Comparison of ENCODE assay signal across 18 mouse cellular contexts in the genomic region with DNA sequence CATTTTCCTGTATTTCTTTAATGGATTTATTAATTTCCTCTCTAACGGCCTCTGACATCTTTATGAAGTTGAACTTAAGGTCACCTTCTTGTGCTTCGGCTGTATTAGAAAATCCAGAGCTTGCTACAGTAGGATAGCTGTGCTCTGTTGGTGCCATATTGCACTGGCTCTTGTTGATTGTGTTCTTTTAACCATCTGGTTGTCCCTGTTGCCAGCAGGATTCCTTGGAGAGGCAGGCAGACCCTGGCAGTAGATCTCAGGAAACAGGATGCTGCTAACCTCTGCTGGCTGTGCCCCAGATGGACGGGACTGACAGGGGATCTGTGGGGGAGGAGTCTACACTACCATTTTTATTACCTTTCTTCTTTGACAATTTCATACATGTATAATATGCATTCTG.
DNase-seq lines count a peak whose midpoint lies in the region; ATAC-seq lines count a peak whose summit lies in the region.
"Had no signal": no experiment of that assay in that cellular context is flagged by ENCODE, and none has a peak within 500 bp of the region (broad histone marks: within the 10 kb centered on the region; RNA-seq: fewer than 3 reads in every experiment).

No protein-coding gene starts in this region.

- 62% methylated on average over 3 of the region's 3 CpGs for WGBS in forebrain, embryonic 15.5 days
- 84% methylated on average over 3 of the region's 3 CpGs for WGBS in forebrain, embryonic 11.5 days
- WGBS in limb, embryonic 11.5 days: 29% methylated on average over 3 of the region's 3 CpGs
- 40% methylated on average over 3 of the region's 3 CpGs for WGBS in limb, embryonic 10.5 days
- WGBS in forebrain, embryonic 16.5 days: 67% methylated on average over 3 of the region's 3 CpGs
- WGBS in hindbrain, embryonic 14.5 days: 79% methylated on average over 3 of the region's 3 CpGs

- H3K4me1 ChIP-seq in forebrain, embryonic 15.5 days: no peaks in the 10 kb centered on the region
- H3K4me1 ChIP-seq in forebrain, embryonic 11.5 days (replicated peaks; ENCODE audit: control insufficient read depth, insufficient read depth, low read length): no peaks in the 10 kb centered on the region
- H3K4me1 ChIP-seq in limb, embryonic 11.5 days (ENCODE audit: control insufficient read depth, insufficient read depth, low read length): no peaks in the 10 kb centered on the region
- H3K4me1 ChIP-seq in limb, embryonic 10.5 days: peaks cover 5% of the 10 kb centered on the region
- H3K4me1 ChIP-seq in forebrain, embryonic 16.5 days (replicated peaks; ENCODE audit: control insufficient read depth, insufficient read depth, low read length): no peaks in the 10 kb centered on the region
- H3K4me1 ChIP-seq in hindbrain, embryonic 14.5 days (replicated peaks; ENCODE audit: control insufficient read depth, insufficient read depth, low read length): no peaks in the 10 kb centered on the region
- H3K4me1 ChIP-seq: heart, embryonic 13.5 days; hindbrain, embryonic 13.5 days; stomach, embryonic 15.5 days had no signal

- no peaks in the 10 kb centered on the region for H3K9me3 ChIP-seq in forebrain, embryonic 15.5 days
- H3K9me3 ChIP-seq in forebrain, embryonic 11.5 days (ENCODE audit: control insufficient read depth, low read length): no peaks in the 10 kb centered on the region
- H3K9me3 ChIP-seq in limb, embryonic 11.5 days (ENCODE audit: control insufficient read depth, low read length): no peaks in the 10 kb centered on the region
- no peaks in the 10 kb centered on the region for H3K9me3 ChIP-seq in limb, embryonic 10.5 days (replicated peaks)
- H3K9me3 ChIP-seq in forebrain, embryonic 16.5 days (ENCODE audit: control insufficient read depth, low read length): no peaks in the 10 kb centered on the region
- no peaks in the 10 kb centered on the region for H3K9me3 ChIP-seq in hindbrain, embryonic 14.5 days (ENCODE audit: control insufficient read depth, low read length)
- H3K9me3 ChIP-seq: heart, embryonic 13.5 days; hindbrain, embryonic 13.5 days; stomach, embryonic 15.5 days had no signal

- H3K4me3 ChIP-seq in forebrain, embryonic 15.5 days: no peak overlapping the region
- H3K4me3 ChIP-seq in forebrain, embryonic 11.5 days (ENCODE audit: low read depth, low read length): no peak overlapping the region
- no peak overlapping the region for H3K4me3 ChIP-seq in limb, embryonic 11.5 days (ENCODE audit: low read depth, low read length)
- no peak overlapping the region for H3K4me3 ChIP-seq in limb, embryonic 10.5 days
- no peak overlapping the region for H3K4me3 ChIP-seq in forebrain, embryonic 16.5 days (replicated peaks; ENCODE audit: low read length)
- no peak overlapping the region for H3K4me3 ChIP-seq in hindbrain, embryonic 14.5 days (replicated peaks; ENCODE audit: low read length)
- H3K4me3 ChIP-seq: heart, embryonic 13.5 days; hindbrain, embryonic 13.5 days; stomach, embryonic 15.5 days had no signal

- no peaks in the 10 kb centered on the region for H3K27me3 ChIP-seq in forebrain, embryonic 15.5 days
- H3K27me3 ChIP-seq in forebrain, embryonic 11.5 days (ENCODE audit: control insufficient read depth, insufficient read depth, low read length): no peaks in the 10 kb centered on the region
- H3K27me3 ChIP-seq in limb, embryonic 11.5 days (ENCODE audit: control insufficient read depth, insufficient read depth, low read length): no peaks in the 10 kb centered on the region
- no peaks in the 10 kb centered on the region for H3K27me3 ChIP-seq in limb, embryonic 10.5 days (ENCODE audit: low read depth, poor library complexity, severe bottlenecking)
- H3K27me3 ChIP-seq in forebrain, embryonic 16.5 days (replicated peaks; ENCODE audit: control insufficient read depth, insufficient read depth, low read length): no peaks in the 10 kb centered on the region
- no peaks in the 10 kb centered on the region for H3K27me3 ChIP-seq in hindbrain, embryonic 14.5 days (ENCODE audit: control insufficient read depth, insufficient read depth, low read length)
- H3K27me3 ChIP-seq: heart, embryonic 13.5 days; hindbrain, embryonic 13.5 days; stomach, embryonic 15.5 days had no signal

- DNase-seq in forebrain, embryonic 11.5 days (ENCODE audit: low spot score): no peak
- peak; percentile 30 for DNase-seq in limb, embryonic 11.5 days (ENCODE audit: low spot score)
- no peak for DNase-seq in limb, embryonic 10.5 days (ENCODE audit: low spot score)
- peak; percentile 35 to 40 for DNase-seq in layer of hippocampus, postnatal 36 days
- DNase-seq in hindbrain, embryonic 14.5 days (ENCODE audit: low spot score): no peak
- DNase-seq in adrenal gland, postnatal 14 days: no peak
- DNase-seq: adrenal gland, postnatal 36 days; gastrocnemius, postnatal 14 days; thymus, postnatal 25 days had no signal

- ATAC-seq in forebrain, embryonic 15.5 days (replicated peaks): peak; percentile 55; the same call in 1 of the 2 replicates
- no peak for ATAC-seq in forebrain, embryonic 11.5 days (replicated peaks; ENCODE audit: low FRiP score)
- ATAC-seq in limb, embryonic 11.5 days (ENCODE audit: insufficient number of reproducible peaks, low FRiP score, low TSS enrichment, low read depth): peak; percentile 54; the same call in 1 of the 2 replicates
- ATAC-seq in forebrain, embryonic 16.5 days: peak; percentile 75
- no peak for ATAC-seq in hindbrain, embryonic 14.5 days (ENCODE audit: low FRiP score)
- ATAC-seq: lung, postnatal 0 days had no signal

- H3K4me2 ChIP-seq in forebrain, embryonic 15.5 days (replicated peaks): no peak overlapping the region
- no peak overlapping the region for H3K4me2 ChIP-seq in forebrain, embryonic 11.5 days (ENCODE audit: low read depth, low read length, severe bottlenecking)
- no peak overlapping the region for H3K4me2 ChIP-seq in limb, embryonic 11.5 days (ENCODE audit: low read depth, severe bottlenecking)
- no peak overlapping the region for H3K4me2 ChIP-seq in forebrain, embryonic 16.5 days (ENCODE audit: low read length)
- no peak overlapping the region for H3K4me2 ChIP-seq in hindbrain, embryonic 14.5 days (replicated peaks)
- H3K4me2 ChIP-seq: heart, embryonic 13.5 days; hindbrain, embryonic 13.5 days; liver, embryonic 11.5 days; midbrain, embryonic 11.5 days; stomach, embryonic 15.5 days had no signal

- no peak overlapping the region for H3K27ac ChIP-seq in forebrain, embryonic 15.5 days (replicated peaks)
- H3K27ac ChIP-seq in forebrain, embryonic 11.5 days (ENCODE audit: low read depth, low read length): no peak overlapping the region
- H3K27ac ChIP-seq in limb, embryonic 11.5 days (replicated peaks; ENCODE audit: low read depth, low read length): no peak overlapping the region
- no peak overlapping the region for H3K27ac ChIP-seq in limb, embryonic 10.5 days
- H3K27ac ChIP-seq in forebrain, embryonic 16.5 days (ENCODE audit: low read length): no peak overlapping the region
- H3K27ac ChIP-seq in hindbrain, embryonic 14.5 days: no peak overlapping the region
- H3K27ac ChIP-seq: heart, embryonic 13.5 days; hindbrain, embryonic 13.5 days; stomach, embryonic 15.5 days had no signal

- H3K9ac ChIP-seq in forebrain, embryonic 15.5 days (replicated peaks): no peak overlapping the region
- no peak overlapping the region for H3K9ac ChIP-seq in forebrain, embryonic 11.5 days (ENCODE audit: low read length)
- no peak overlapping the region for H3K9ac ChIP-seq in limb, embryonic 11.5 days (ENCODE audit: low read length)
- no peak overlapping the region for H3K9ac ChIP-seq in forebrain, embryonic 16.5 days (replicated peaks; ENCODE audit: low read depth, low read length)
- no peak overlapping the region for H3K9ac ChIP-seq in hindbrain, embryonic 14.5 days
- H3K9ac ChIP-seq: heart, embryonic 13.5 days; hindbrain, embryonic 13.5 days; stomach, embryonic 15.5 days had no signal

- no peaks in the 10 kb centered on the region for H3K36me3 ChIP-seq in forebrain, embryonic 15.5 days
- no peaks in the 10 kb centered on the region for H3K36me3 ChIP-seq in forebrain, embryonic 11.5 days (ENCODE audit: control insufficient read depth, insufficient read depth, low read length)
- H3K36me3 ChIP-seq in limb, embryonic 11.5 days (ENCODE audit: control insufficient read depth, insufficient read depth, low read length): no peaks in the 10 kb centered on the region
- H3K36me3 ChIP-seq in limb, embryonic 10.5 days: no peaks in the 10 kb centered on the region
- H3K36me3 ChIP-seq in forebrain, embryonic 16.5 days (ENCODE audit: control insufficient read depth, insufficient read depth): no peaks in the 10 kb centered on the region
- no peaks in the 10 kb centered on the region for H3K36me3 ChIP-seq in hindbrain, embryonic 14.5 days (replicated peaks; ENCODE audit: control insufficient read depth, insufficient read depth)
- H3K36me3 ChIP-seq: G1E; heart, embryonic 13.5 days; hindbrain, embryonic 13.5 days; stomach, embryonic 15.5 days had no signal

Comparison
In these comparisons a context has a peak if more than half of its experiments do, and no peak if none do; other contexts are left out.
1. ATAC-seq: peak in forebrain, embryonic 15.5 days (single experiment), limb, embryonic 11.5 days (single experiment) and forebrain, embryonic 16.5 days (single experiment); none in forebrain, embryonic 11.5 days (single experiment) and hindbrain, embryonic 14.5 days (single experiment).
2. DNase-seq: peak in limb, embryonic 11.5 days (single experiment) and layer of hippocampus, postnatal 36 days (2 of 2); none in forebrain, embryonic 11.5 days (single experiment), limb, embryonic 10.5 days (single experiment), hindbrain, embryonic 14.5 days (single experiment) and adrenal gland, postnatal 14 days (single experiment).